Mouse (Mus musculus): ENCODE results near the gene Vrk1.

The Vrk1 gene

DNA sequence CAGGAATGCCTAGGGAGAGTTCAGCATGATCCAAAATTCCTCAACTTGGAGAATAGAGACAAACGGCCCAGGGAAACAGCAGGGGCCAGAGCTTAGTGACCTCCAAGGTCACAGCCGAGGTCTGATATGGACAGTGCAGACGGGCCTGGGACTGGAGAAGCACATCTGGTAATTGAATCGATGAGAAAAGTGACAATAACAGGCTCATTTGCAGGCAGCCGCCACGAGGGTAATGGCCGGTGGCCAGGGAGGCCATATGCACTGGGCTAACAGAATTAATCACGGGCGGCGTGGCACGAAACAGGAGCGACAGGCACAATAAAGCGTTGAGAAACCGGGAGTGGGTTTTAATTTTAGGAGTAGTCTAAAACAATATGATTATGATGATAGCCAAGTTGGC is 113.2 kb downstream of the Vrk1 start:
- no peak for DNase-seq (ENCODE audit: low spot score)

DNA sequence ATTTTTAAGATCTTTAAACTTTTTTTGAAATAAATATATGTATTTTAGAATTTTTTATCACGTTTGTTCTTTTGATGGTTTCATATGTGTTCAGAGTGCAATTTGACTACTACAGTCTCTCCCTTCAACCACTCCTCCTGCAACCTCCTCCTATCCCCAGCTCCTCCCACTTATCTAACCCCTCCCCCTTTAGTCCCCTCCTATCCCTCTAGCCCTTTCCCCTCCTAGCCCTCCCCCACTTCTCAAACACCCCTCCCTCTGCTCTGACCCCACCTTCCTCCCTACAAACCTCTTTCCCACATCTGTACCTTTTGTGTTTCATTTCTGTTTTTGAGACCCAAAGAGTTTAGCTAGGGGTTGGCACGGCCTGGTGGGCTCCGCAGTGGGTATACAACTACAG is 114.6 kb downstream of the Vrk1 start:
- DNase-seq (ENCODE audit: low spot score) = no peak
